Mouse (Mus musculus) small intestine, adult 2 months (tissue): Measurements from ENCODE around the gene Nf1. TPM values are rescaled to one million over a fixed set of nuclear protein-coding genes. Genes with fewer than 3 reads are reported as not detected.

Experiments used
- H3K27ac ChIP-seq: fragments of 200-500 bp; 2 replicates; pipeline ENCODE4 v1.5.1; 2012; ENCODE audit warnings: low read depth, low read length, control low read depth, inconsistent platforms; ENCODE audit not compliant: insufficient read depth
- H3K27me3 ChIP-seq: fragments of 200-500 bp; 2 replicates; pipeline ENCODE4 v1.6.1; 2012; ENCODE audit warnings: mild to moderate bottlenecking, moderate library complexity, low read length, inconsistent platforms; ENCODE audit not compliant: control insufficient read depth, insufficient read depth
- H3K36me3 ChIP-seq: fragments of 200-500 bp; 2 replicates; pipeline ENCODE4 v1.6.1; 2012; ENCODE audit warnings: mild to moderate bottlenecking, low read length, control low read depth, inconsistent platforms; ENCODE audit not compliant: control insufficient read depth, insufficient read depth
- H3K4me1 ChIP-seq: fragments of 200-500 bp; 2 replicates; pipeline ENCODE4 v1.6.1; 2012; ENCODE audit warnings: low read length, inconsistent platforms, mixed read lengths; ENCODE audit not compliant: control insufficient read depth, insufficient read depth, insufficient read length
- H3K4me3 ChIP-seq: fragments of 200-500 bp; 2 replicates; pipeline ENCODE4 v1.5.1; 2012; ENCODE audit warnings: low read depth, mild to moderate bottlenecking, control low read depth, inconsistent platforms, low read length, moderate library complexity
- CTCF ChIP-seq: fragments of 200-500 bp; IDR thresholded peaks from 2 replicates; pipeline ENCODE4 v1.5.1; 2012; ENCODE audit warnings: low read depth, mild to moderate bottlenecking, control low read depth, inconsistent platforms, low read length, moderate library complexity, mixed read lengths; ENCODE audit not compliant: insufficient replicate concordance, insufficient read length; ENCODE audit errors: extremely low read depth
- POLR2A ChIP-seq: fragments of 200-500 bp; IDR thresholded peaks from 2 replicates; pipeline ENCODE4 v1.6.1; 2012; ENCODE audit warnings: low read depth, mild to moderate bottlenecking, control low read depth, inconsistent platforms, low read length, moderate library complexity
- WGBS: fragments of 180-500 bp; shearing (Covaris S2); methylation state at CpG from one replicate; pipeline ENCODE4 v1.1.7; 2018; 5-methylcytosine and 5-hydroxymethylcytosine counted together
- polyA plus RNA-seq: library from polyadenylated mRNA; depleted of rRNA; stranded (reverse); fragments of >200 nt; gene quantifications from 2 replicates; pipeline ENCODE4 v1.2.3, GENCODE M21; 2012

Nf1 gene
- polyA plus RNA-seq, 1 experiment, result 7.0 TPM

- WGBS, result 87% methylated on average over 6 of the region's 6 CpGs
- H3K27me3 ChIP-seq, result no peaks in the 10 kb centered on the region
- H3K27ac ChIP-seq, result no peak overlapping the region
- TF ChIP-seq CTCF, result no peak
- no peak for TF ChIP-seq POLR2A
- H3K36me3 ChIP-seq, result 0 out of 2 replicates have a peak, but pooled peaks cover 4% of the 10 kb centered on the region
- no peaks in the 10 kb centered on the region for H3K4me1 ChIP-seq
- no peak overlapping the region for H3K4me3 ChIP-seq
These were observed 241.8 kb downstream of the Nf1 start for GRCm38 (mm10) chr11:79581257-79581656.

DNA sequence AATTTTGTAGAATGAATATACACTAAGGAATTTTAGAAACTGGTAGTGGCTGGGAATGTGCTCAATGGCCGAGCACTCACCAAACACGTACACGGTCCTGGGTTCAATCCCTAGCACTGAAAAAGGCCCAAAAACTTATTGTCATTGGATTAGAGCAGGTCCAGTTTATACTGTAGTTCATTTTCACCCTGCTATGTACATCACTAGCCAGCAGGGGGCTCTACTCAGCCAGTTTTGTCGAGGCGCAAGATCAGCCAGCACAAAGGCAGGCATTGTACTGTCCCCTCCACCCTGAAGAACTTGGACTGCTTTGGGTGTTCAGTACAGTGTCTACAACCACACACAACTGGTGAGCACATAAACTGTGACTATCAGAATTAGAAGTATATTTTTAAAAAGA lies 244.7 kb downstream of the Nf1 start:
- 2% methylated on average over 5 of the region's 5 CpGs for WGBS

GRCm38 (mm10) chr11:79589317-79590075 lies 250.0 kb downstream of the Nf1 start:
- TF ChIP-seq POLR2A, result no peak
- Histone ChIP-seq H3K27me3 (peaks cover 31% of the 10 kb centered on the region), H3K27ac (no peak overlapping the region), H3K36me3 (no peaks in the 10 kb centered on the region), H3K4me3 (no peak overlapping the region), H3K4me1 (peaks cover 3% of the 10 kb centered on the region; the same call in 1 of the 2 replicates)
- 48% methylated on average over 14 of the region's 14 CpGs for WGBS

More for the DNA sequence above, 244.7 kb downstream of the Nf1 start:
- Histone ChIP-seq H3K4me3 (no peak overlapping the region), H3K36me3 (0 out of 2 replicates have a peak, but pooled peaks cover 1% of the 10 kb centered on the region), H3K27ac (no peak overlapping the region), H3K27me3 (no peaks in the 10 kb centered on the region; the same call in 1 of the 2 replicates), H3K4me1 (no peaks in the 10 kb centered on the region)
- peak; percentile 91; the same call in 1 of the 2 replicates for TF ChIP-seq CTCF
- TF ChIP-seq POLR2A, result no peak

DNA sequence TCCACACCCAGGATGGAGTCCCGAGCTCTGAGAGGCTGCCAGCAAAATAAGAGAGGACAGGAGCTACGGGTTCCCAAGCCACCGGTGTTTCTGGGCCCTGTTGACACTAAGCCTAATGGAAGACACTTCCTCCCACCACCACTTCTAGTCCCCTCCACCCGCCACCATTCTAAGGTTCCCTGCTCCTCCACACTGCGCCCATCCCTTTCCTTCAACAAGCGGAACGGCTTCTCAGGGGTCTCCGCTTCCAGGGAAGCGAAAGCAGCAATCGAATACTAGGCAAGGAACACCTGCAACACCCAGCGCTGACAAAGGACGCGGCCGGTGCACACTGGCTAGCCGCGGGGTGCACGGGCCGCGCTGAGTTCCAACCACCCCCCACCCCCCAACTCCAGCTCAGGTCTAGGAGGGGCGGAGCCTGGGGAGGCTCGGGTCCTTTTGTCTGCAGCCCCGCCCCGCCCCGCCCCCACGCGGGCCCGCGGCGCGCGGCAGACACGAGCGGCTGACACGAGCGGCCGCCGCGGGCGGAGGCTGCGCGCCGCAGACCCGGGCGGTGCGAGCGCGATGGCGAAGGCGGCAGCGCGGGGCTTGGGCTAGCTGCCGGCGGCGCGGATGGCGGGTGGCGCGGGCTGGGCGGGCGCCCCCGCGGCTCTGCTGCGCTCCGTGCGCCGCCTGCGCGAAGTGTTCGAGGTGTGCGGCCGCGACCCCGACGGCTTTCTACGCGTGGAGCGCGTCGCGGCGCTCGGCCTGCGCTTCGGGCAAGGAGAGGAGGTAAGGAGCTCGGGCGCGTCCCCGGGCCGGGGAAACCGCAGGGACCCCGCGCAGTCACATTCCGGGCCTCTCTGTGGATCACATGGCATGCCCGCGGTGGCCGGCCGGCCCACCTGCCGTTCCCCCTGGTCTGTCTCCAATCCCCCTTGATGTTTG lies 251.4 kb downstream of the Nf1 start, which contains the start of gene Rab11fip4:
Gene Rab11fip4 (plus strand): TSS at position 549 of the 927 bp plus-strand sequence.
- TF ChIP-seq POLR2A, result no peak
- TF ChIP-seq CTCF, result no peak
- Histone ChIP-seq H3K27me3 (peaks cover 31% of the 10 kb centered on the region), H3K4me1 (peaks cover 3% of the 10 kb centered on the region; the same call in 1 of the 2 replicates), H3K27ac (no peak within 1 kb of the TSS), H3K4me3 (peak within 1 kb of the TSS; percentile 49), H3K36me3 (no peaks in the 10 kb centered on the region)
- 2% methylated on average over 97 of the region's 98 CpGs for WGBS

DNA sequence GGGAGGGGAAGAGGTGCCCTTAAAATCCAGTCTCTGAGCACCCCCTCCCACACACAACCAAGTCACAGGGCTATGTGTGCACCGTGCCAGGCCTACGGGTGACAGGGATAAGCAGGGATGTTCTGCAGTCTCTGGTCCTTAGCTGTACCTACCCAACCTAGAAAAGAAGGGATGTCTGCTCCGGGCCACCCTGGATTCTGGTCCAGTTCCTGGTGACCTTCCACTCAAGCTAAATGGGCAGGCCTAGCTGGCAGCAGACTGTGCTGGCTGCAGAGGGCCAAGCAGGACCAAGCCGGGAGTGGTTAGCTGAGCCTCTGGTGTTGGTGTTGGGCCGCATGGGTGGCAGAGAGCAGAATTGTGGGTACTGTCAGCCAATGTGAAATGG lies 252.1 kb downstream of the Nf1 start:
- Histone ChIP-seq H3K4me1 (peaks cover 3% of the 10 kb centered on the region; the same call in 1 of the 2 replicates), H3K27ac (no peak overlapping the region), H3K4me3 (peak overlapping the region; percentile 49), H3K36me3 (no peaks in the 10 kb centered on the region), H3K27me3 (peaks cover 31% of the 10 kb centered on the region)
- no peak for TF ChIP-seq CTCF
- TF ChIP-seq POLR2A, result no peak
- WGBS, result 40% methylated on average over 5 of the region's 5 CpGs

GRCm38 (mm10) chr11:79593495-79593894 lies 254.0 kb downstream of the Nf1 start:
- H3K4me1 ChIP-seq, result peaks cover 3% of the 10 kb centered on the region; the same call in 1 of the 2 replicates
- WGBS, result 32% methylated on average over 11 of the region's 11 CpGs
- TF ChIP-seq CTCF (no peak), POLR2A (no peak)
- no peak overlapping the region for H3K4me3 ChIP-seq
- H3K36me3 ChIP-seq, result no peaks in the 10 kb centered on the region
- H3K27me3 ChIP-seq, result peaks cover 31% of the 10 kb centered on the region
- H3K27ac ChIP-seq, result no peak overlapping the region
